Mouse (Mus musculus): ENCODE data around the gene Podxl.

DNA sequence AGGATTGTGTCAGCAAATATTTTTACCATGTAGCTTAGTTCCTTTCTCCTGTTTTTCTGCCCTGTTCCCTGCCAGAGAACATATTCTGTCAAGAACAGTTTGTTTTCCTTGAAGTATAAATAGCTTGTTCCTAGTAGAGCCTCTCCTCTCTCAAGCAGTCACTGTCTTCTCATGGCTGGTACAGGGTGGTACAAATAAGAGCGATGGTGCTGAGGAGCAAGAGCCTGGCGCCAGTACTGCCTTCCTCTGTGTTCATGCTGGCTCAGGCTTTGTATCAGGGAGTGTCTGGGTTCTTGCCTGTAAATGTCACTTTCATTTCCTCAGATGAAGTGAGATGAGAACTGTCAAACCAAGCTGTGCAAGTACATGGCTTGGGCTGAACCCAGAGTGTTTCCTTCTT lies 61.2 kb downstream of the Podxl start:
- TF ChIP-seq CTCF (IDR thresholded peaks at IDR 0.05; ENCODE audit: insufficient read depth, low read depth, low read length) = no peak
- TF ChIP-seq POLR2A (IDR thresholded peaks at IDR 0.05; ENCODE audit: insufficient read depth, low read depth, low read length) = no peak
